22 mouse cellular contexts compared by ENCODE assay signal in the genomic region with DNA sequence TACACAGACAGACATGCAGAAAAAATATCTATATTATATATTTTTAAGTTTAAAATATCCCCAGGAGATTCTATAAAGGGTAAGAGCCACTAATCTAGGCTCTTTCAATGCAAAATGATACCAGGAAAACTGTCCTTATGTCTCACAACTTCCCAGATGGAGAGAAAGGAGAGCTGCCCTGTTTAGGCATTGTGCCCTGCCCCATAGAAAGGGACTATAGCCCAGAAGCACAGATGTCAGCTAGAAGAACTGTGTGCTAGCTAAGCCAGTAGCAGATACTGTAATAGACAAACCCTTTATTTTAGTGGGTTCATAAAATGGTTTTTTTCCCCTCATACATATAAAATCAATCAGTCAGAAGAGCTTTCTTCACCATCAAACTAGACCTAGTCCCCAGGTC.
A peak's percentile ranks its signal among the peaks of the same experiment; 100 is the strongest.
DNase-seq lines count a peak whose midpoint lies in the region; ATAC-seq and TF ChIP-seq lines count a peak whose summit lies in the region.
"Had no signal": no experiment of that assay in that cellular context is flagged by ENCODE, and none has a peak within 500 bp of the region (broad histone marks: within the 10 kb centered on the region; RNA-seq: fewer than 3 reads in every experiment).

No protein-coding gene starts in this region.

- H3K4me3 ChIP-seq in forebrain, postnatal 0 days (ENCODE audit: low read depth, low read length): no peak overlapping the region
- H3K4me3 ChIP-seq in forebrain, embryonic 15.5 days: no peak overlapping the region
- H3K4me3 ChIP-seq in layer of hippocampus, adult 2 months: no peak overlapping the region

- H3K9ac ChIP-seq in forebrain, postnatal 0 days: no peak overlapping the region
- H3K9ac ChIP-seq in forebrain, embryonic 15.5 days (replicated peaks): no peak overlapping the region

- H3K9me3 ChIP-seq in forebrain, postnatal 0 days (ENCODE audit: low read length): no peaks in the 10 kb centered on the region
- H3K9me3 ChIP-seq in forebrain, embryonic 15.5 days: no peaks in the 10 kb centered on the region
- H3K9me3 ChIP-seq: G1E had no signal

- no peaks in the 10 kb centered on the region for H3K4me1 ChIP-seq in forebrain, postnatal 0 days (ENCODE audit: insufficient read depth)
- 0 out of 2 replicates have a peak, but pooled peaks cover 10% of the 10 kb centered on the region for H3K4me1 ChIP-seq in forebrain, embryonic 15.5 days

- TF ChIP-seq POLR2A in brain, embryonic 14.5 days (IDR thresholded peaks at IDR 0.05; ENCODE audit: borderline replicate concordance, extremely low read depth, insufficient read depth, insufficient read length, poor library complexity, severe bottlenecking): no peak

- no peak for TF ChIP-seq CTCF in forebrain, postnatal 0 days (IDR thresholded peaks at IDR 0.05; ENCODE audit: low read depth)
- no peak for TF ChIP-seq CTCF in layer of hippocampus, adult 2 months (conservative IDR thresholded peaks at IDR 0.05)
- TF ChIP-seq CTCF in brain, embryonic 14.5 days (IDR thresholded peaks at IDR 0.05; ENCODE audit: borderline replicate concordance, extremely low read depth, insufficient read depth, insufficient read length): no peak

- no peaks in the 10 kb centered on the region for H3K36me3 ChIP-seq in forebrain, postnatal 0 days (ENCODE audit: insufficient read depth)
- no peaks in the 10 kb centered on the region for H3K36me3 ChIP-seq in forebrain, embryonic 15.5 days
- H3K36me3 ChIP-seq: G1E had no signal

- no peak overlapping the region for H3K4me2 ChIP-seq in forebrain, postnatal 0 days (ENCODE audit: low read depth)
- H3K4me2 ChIP-seq in forebrain, embryonic 15.5 days (replicated peaks): no peak overlapping the region

- ATAC-seq in forebrain, postnatal 0 days: 0 out of 2 replicates have a peak, but pooled peaks have one; percentile 42
- ATAC-seq in forebrain, embryonic 15.5 days (replicated peaks): no peak
- ATAC-seq: activated CD4-positive, CD25-positive, alpha-beta regulatory T cell, adult 4 months; CD4-positive, CD25-positive, alpha-beta regulatory T cell, adult 4 months; Patski had no signal

- intact Hi-C loops in left cerebral cortex, postnatal 4 days (cut with DNase I): no loop called here

- H3K27me3 ChIP-seq in forebrain, postnatal 0 days (ENCODE audit: insufficient read depth, low read length): no peaks in the 10 kb centered on the region
- no peaks in the 10 kb centered on the region for H3K27me3 ChIP-seq in forebrain, embryonic 15.5 days
- H3K27me3 ChIP-seq: CH12.LX had no signal

- DNase-seq in forebrain, postnatal 0 days: no peak
- no peak for DNase-seq in layer of hippocampus, adult 2 months (ENCODE audit: low spot score in 2 of 2)
- DNase-seq in layer of hippocampus, adult 9-11 months: no peak
- peak; percentile 9 for DNase-seq in brain, embryonic 14.5 days (ENCODE audit: low read depth)
- no peak for DNase-seq in left cerebral cortex, postnatal 4 days
- DNase-seq: adrenal gland, adult 2 months; adrenal gland, adult 8-10 months; adrenal gland, postnatal 10 days; adrenal gland, postnatal 14 days; adrenal gland, postnatal 25 days; adrenal gland, postnatal 36 days; B cell, adult 2 months; cerebellum, adult 11 months; cerebellum, adult 11-12 months; cerebellum, adult 18-20 months; cerebellum, adult 2 months had no signal

- no peak overlapping the region for H3K27ac ChIP-seq in forebrain, postnatal 0 days (ENCODE audit: low read depth, low read length)
- no peak overlapping the region for H3K27ac ChIP-seq in forebrain, embryonic 15.5 days (replicated peaks)
- H3K27ac ChIP-seq in layer of hippocampus, adult 2 months: peak overlapping the region; percentile 6; the same call in 1 of the 2 replicates
